Mouse (Mus musculus) lung, postnatal 0 days (tissue): ENCODE results near the gene Zdhhc13. TPM values are rescaled to one million over a fixed set of nuclear protein-coding genes. Genes with fewer than 3 reads are reported as not detected.

Source experiments
- ATAC-seq: fragments of 200-750 bp; cut with Nextera tagmentation; 2 replicates; pipeline ENCODE4 v1.8.0; 2017; ENCODE audit warnings: moderate library complexity
- DNase-seq: peaks from one replicate; pipeline ENCODE4 v3.0.0-alpha.2; 2016; ENCODE audit warnings: low spot score
- H3K27ac ChIP-seq: fragments of 300-500 bp; sonication (generic); 2 replicates; pipeline ENCODE4 v1.5.1; 2014; ENCODE audit warnings: antibody characterized with exemption, mild to moderate bottlenecking, low read length, mixed read lengths
- H3K27me3 ChIP-seq: fragments of 300-500 bp; sonication (generic); replicated peaks from 2 replicates; pipeline ENCODE4 v1.6.1; 2014; ENCODE audit warnings: low read length, mixed read lengths; ENCODE audit not compliant: insufficient read depth
- H3K36me3 ChIP-seq: fragments of 300-500 bp; sonication (generic); 2 replicates; pipeline ENCODE4 v1.6.1; 2014; ENCODE audit warnings: low read length, mixed read lengths; ENCODE audit not compliant: insufficient read depth
- H3K4me1 ChIP-seq: fragments of 300-500 bp; sonication (generic); 2 replicates; pipeline ENCODE4 v1.6.1; 2014; ENCODE audit warnings: antibody characterized with exemption, low read depth, low read length, mixed read lengths; ENCODE audit not compliant: insufficient read depth
- H3K4me2 ChIP-seq: fragments of 300-500 bp; sonication (generic); replicated peaks from 2 replicates; pipeline ENCODE4 v1.6.1; 2014; ENCODE audit warnings: low read depth, mild to moderate bottlenecking, low read length, moderate library complexity, mixed read lengths
- H3K4me3 ChIP-seq: fragments of 300-500 bp; sonication (generic); 2 replicates; pipeline ENCODE4 v1.5.1; 2014; ENCODE audit warnings: low read depth, low read length
- H3K9ac ChIP-seq: fragments of 300-500 bp; sonication (generic); replicated peaks from 2 replicates; pipeline ENCODE4 v1.6.1; 2014; ENCODE audit warnings: low read depth, mild to moderate bottlenecking
- H3K9me3 ChIP-seq: fragments of 300-500 bp; sonication (generic); 2 replicates; pipeline ENCODE4 v1.6.1; 2016; ENCODE audit warnings: low read length, mixed read lengths
- CTCF ChIP-seq: IDR thresholded peaks from 2 replicates; pipeline ENCODE4 v1.5.1; 2016; ENCODE audit warnings: antibody characterized with exemption, mild to moderate bottlenecking
- EP300 ChIP-seq: IDR thresholded peaks from 2 replicates; pipeline ENCODE4 v1.6.1; 2016; ENCODE audit warnings: antibody characterized with exemption, mild to moderate bottlenecking, control low read depth
- WGBS: fragments of 180-500 bp; shearing (Covaris S2); extraction: QIAGEN DNeasy Blood & Tissue Kit; methylation state at CpG from one replicate; pipeline ENCODE4 v1.1.7; 2014; 5-methylcytosine and 5-hydroxymethylcytosine counted together
- polyA plus RNA-seq: library from polyadenylated mRNA; unstranded; fragments of >200 nt; fragmentation: Nextera tagmentation; extraction: Ambion mirVana; gene quantifications from 2 replicates; pipeline ENCODE4 v1.2.1, GENCODE M21; 2015

Zdhhc13 gene
- polyA plus RNA-seq, 1 experiment from 2014 or later = 15.5 TPM

GRCm38 (mm10) chr7:48803381-48803780, 14.6 kb downstream of the Zdhhc13 start:
- H3K4me2 ChIP-seq = no peak overlapping the region
- H3K4me3 ChIP-seq = no peak overlapping the region
- H3K27me3 ChIP-seq = no peaks in the 10 kb centered on the region
- no peak overlapping the region for H3K27ac ChIP-seq
- WGBS = 87% methylated on average over 7 of the region's 7 CpGs
- no peaks in the 10 kb centered on the region for H3K9me3 ChIP-seq
- ATAC-seq (no peak), DNase-seq (no peak)
- no peak for TF ChIP-seq EP300
- no peak for TF ChIP-seq CTCF
- H3K4me1 ChIP-seq = no peaks in the 10 kb centered on the region
- peaks cover 19% of the 10 kb centered on the region; the same call in 1 of the 2 replicates for H3K36me3 ChIP-seq
- H3K9ac ChIP-seq = no peak overlapping the region

- Histone ChIP-seq H3K4me1 (no peaks in the 10 kb centered on the region), H3K4me3 (no peak overlapping the region), H3K4me2 (no peak overlapping the region), H3K27me3 (no peaks in the 10 kb centered on the region), H3K9ac (no peak overlapping the region), H3K27ac (no peak overlapping the region), H3K9me3 (no peaks in the 10 kb centered on the region), H3K36me3 (peaks cover 23% of the 10 kb centered on the region; the same call in 1 of the 2 replicates)
- DNase-seq (no peak), ATAC-seq (no peak)
- 89% methylated on average over 4 of the region's 4 CpGs for WGBS
- no peak for TF ChIP-seq EP300
- no peak for TF ChIP-seq CTCF
These were observed 17.8 kb downstream of the Zdhhc13 start for GRCm38 (mm10) chr7:48806587-48806986.

DNA sequence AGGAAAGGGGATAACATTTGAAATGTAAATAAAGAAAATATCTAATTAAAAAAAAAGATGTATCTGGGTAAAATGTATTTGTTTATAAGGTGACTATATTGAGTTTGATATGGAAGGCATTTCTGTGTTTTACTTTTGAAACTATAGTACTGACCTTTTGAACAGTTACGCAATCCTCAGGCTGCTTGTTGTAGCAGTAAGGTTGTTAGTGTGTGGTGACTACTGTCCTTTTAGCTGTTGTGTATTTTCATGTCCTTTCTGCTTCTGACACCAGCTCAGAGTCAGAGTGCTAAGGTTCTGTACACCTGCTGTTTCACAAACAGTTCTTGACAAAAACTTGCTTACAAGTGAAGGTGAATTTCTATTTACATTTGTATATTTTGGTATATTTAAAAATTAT, 21.8 kb downstream of the Zdhhc13 start:
- Histone ChIP-seq H3K27ac (no peak overlapping the region), H3K4me2 (no peak overlapping the region), H3K4me1 (no peaks in the 10 kb centered on the region), H3K9me3 (no peaks in the 10 kb centered on the region), H3K36me3 (peaks cover 15% of the 10 kb centered on the region; the same call in 1 of the 2 replicates), H3K27me3 (no peaks in the 10 kb centered on the region), H3K9ac (no peak overlapping the region), H3K4me3 (no peak overlapping the region)
- ATAC-seq (no peak), DNase-seq (no peak)
- WGBS = 95% methylated on average over 1 of the region's 1 CpGs
- TF ChIP-seq CTCF (no peak), EP300 (no peak)

- Histone ChIP-seq H3K9ac (no peak overlapping the region), H3K36me3 (peaks cover 4% of the 10 kb centered on the region; the same call in 1 of the 2 replicates), H3K9me3 (no peaks in the 10 kb centered on the region), H3K4me1 (no peaks in the 10 kb centered on the region), H3K4me3 (no peak overlapping the region), H3K27me3 (no peaks in the 10 kb centered on the region), H3K4me2 (no peak overlapping the region), H3K27ac (no peak overlapping the region)
- ATAC-seq (no peak), DNase-seq (no peak)
- TF ChIP-seq CTCF (peak; percentile 45), EP300 (no peak)
These were observed 23.6 kb downstream of the Zdhhc13 start for GRCm38 (mm10) chr7:48812358-48812757.

- Histone ChIP-seq H3K4me3 (no peak overlapping the region), H3K9ac (no peak overlapping the region), H3K36me3 (peaks cover 3% of the 10 kb centered on the region; the same call in 1 of the 2 replicates), H3K27me3 (no peaks in the 10 kb centered on the region), H3K4me1 (no peaks in the 10 kb centered on the region), H3K9me3 (no peaks in the 10 kb centered on the region), H3K4me2 (no peak overlapping the region), H3K27ac (no peak overlapping the region)
- no peak for TF ChIP-seq CTCF
- TF ChIP-seq EP300 = no peak
- DNase-seq (no peak), ATAC-seq (no peak)
- 92% methylated on average over 1 of the region's 1 CpGs for WGBS
These were observed 24.8 kb downstream of the Zdhhc13 start for GRCm38 (mm10) chr7:48813594-48813993.

GRCm38 (mm10) chr7:48821654-48822053, 32.9 kb downstream of the Zdhhc13 start:
- Histone ChIP-seq H3K9ac (no peak overlapping the region), H3K9me3 (no peaks in the 10 kb centered on the region), H3K4me3 (no peak overlapping the region), H3K4me1 (no peaks in the 10 kb centered on the region), H3K27me3 (no peaks in the 10 kb centered on the region), H3K36me3 (peaks cover 5% of the 10 kb centered on the region; the same call in 1 of the 2 replicates), H3K27ac (no peak overlapping the region), H3K4me2 (no peak overlapping the region)
- ATAC-seq = no peak
- TF ChIP-seq EP300 (no peak), CTCF (no peak)
- DNase-seq = no peak
- 93% methylated on average over 5 of the region's 5 CpGs for WGBS

DNA sequence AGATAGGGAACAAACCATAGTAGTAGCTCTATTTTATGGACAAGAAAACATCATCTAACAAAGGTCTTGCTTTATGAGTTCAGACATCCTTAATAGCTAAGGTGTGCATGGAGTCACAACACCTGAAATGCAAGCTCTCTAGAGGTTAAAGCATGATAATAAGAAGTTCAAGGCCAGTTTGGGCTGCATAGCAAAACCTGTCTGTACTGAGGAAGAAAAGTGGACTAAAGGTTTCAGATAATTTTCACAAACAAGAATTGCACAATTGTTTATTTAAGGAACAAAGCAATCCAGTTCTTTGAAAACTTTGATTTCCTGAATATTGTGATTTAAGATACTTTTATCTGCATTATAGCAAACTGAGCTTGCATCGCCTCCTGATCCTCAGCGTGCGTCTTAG, 34.8 kb downstream of the Zdhhc13 start:
- Histone ChIP-seq H3K4me2 (no peak overlapping the region), H3K9me3 (no peaks in the 10 kb centered on the region), H3K27me3 (no peaks in the 10 kb centered on the region), H3K27ac (no peak overlapping the region), H3K4me3 (no peak overlapping the region), H3K36me3 (peaks cover 5% of the 10 kb centered on the region; the same call in 1 of the 2 replicates), H3K4me1 (no peaks in the 10 kb centered on the region), H3K9ac (no peak overlapping the region)
- DNase-seq (no peak), ATAC-seq (no peak)
- TF ChIP-seq CTCF (no peak), EP300 (no peak)
- WGBS = 83% methylated on average over 3 of the region's 3 CpGs
